Mouse (Mus musculus): ENCODE measurements around the gene Fam45a.
A peak's percentile ranks its signal among the peaks of the same experiment; 100 is the strongest.
"Not testable (repeated sequence)": the region's sequence is repeated elsewhere in the genome, so short reads cannot be mapped to it uniquely, and the experiment has no call there.

Fam45a gene

GRCm38 (mm10) chr19:60860868-60861700, 49.7 kb downstream of the Fam45a start, which contains the start of gene Sfxn4:
Gene Sfxn4 (minus strand): TSS chr19:60861479.
- peak; percentile 94 for DNase-seq

DNA sequence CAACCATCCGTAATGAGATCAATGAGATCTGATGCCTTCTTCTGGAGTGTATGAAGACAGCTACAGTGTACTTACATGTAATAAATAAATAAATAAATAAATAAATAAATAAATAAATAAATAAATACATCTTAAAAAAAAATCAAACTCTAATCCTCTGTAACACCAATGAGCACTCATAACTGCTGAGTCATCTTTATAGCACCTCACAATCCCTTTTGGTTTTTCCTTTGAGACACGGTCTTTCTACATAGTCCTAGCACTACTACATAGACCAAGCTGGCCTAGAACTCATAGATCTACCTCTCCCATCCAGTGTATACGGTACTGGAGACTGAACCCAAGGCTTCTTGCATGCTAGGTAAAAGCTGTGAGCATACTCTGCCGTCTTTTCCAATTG, 54.8 kb downstream of the Fam45a start:
- not testable (repeated sequence) for DNase-seq

DNA sequence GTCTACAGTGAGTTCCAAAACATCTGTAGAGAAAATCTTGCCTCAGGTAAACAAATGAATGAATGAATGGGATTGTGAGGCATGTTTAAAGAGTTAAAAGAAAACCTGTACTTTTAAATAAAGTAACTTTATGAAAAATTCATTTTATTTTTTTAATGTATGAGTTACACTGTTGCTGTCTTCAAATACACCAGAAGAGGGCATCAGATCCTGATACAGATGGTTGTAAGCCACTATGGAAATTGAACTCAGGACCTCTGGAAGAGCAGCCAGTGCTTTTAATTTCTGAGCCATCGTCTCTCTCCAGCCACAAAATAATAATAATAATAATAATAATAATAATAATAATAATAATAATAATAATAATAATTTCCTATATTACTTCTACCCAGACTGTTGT, 59.1 kb downstream of the Fam45a start:
- DNase-seq = no peak

- DNase-seq = no peak
Observed at GRCm38 (mm10) chr19:60871366-60871765, 60.0 kb downstream of the Fam45a start.

DNA sequence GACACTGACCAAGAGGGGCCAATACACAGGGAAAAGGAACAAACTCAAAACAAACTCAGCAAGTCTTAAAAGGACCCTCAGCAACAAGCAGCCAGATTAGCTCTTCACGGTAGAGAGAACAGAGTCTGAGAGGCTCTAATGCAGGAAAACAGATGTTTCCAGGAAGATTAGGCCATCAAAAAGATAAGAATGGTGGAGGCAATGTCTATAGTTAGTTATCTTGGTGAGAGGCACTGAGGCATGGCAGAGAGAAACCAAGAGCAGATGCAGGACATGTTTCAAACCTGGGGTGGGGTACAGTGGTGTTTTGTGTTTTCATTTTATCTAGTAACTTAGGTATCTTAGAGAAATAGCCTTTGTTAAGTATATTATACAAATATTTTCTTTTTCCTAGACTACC, 60.9 kb downstream of the Fam45a start:
- DNase-seq = no peak

DNA sequence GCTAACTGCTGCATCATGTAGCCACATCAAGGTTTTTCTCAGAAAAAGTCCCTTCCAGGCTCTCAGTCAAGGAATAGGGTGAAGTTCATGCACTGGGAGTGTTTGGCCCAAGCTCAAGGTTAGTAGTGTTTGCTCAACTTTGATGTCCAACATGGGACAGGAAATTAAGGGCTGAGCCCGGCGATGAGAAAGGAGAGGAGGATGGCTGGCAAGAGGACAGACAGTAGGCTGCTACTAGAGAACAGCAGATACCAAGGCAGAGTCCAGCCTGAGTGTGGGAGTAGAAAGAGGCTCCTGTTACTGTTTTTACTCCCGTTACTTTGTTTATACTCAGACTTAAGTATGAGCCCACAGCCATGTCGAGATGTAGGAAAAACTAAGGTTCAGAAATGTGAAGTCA, 62.1 kb downstream of the Fam45a start:
- DNase-seq = no peak

DNA sequence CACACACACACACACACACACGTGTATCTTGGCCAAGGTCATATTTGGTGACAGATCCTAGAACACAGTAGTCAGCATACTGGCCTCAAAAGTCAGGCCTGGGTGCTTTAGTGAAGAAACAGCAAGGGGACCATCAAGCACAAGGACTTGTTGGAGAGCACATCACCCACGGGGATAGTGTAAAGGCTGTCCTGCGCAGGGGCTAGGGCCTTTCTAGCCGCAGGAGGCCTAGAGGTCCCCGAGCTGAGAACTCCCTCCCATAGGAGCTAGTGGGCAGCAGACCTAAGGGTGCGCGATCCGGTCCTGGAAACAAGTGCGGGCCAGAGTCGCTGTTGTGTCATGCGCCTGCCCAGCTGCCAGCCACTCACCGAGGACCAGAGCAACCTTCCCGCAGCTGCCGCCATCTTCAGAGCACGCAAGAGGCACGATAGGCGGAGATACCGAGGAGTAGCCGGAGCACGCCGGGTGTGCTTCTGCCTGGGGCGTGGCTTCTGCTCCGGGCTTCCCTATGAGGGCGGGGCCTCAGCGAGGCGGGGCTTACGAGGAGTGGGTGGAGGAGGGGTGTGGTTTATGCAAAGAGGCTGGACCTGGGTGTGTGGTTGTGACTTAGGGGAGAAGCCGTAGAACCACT, 62.8 kb downstream of the Fam45a start, which contains the start of gene Prdx3:
Gene Prdx3, minus strand, starts transcription at position 493 of the 631 bp plus-strand sequence.
- peak; percentile 97 for DNase-seq

GRCm38 (mm10) chr19:60883129-60883528, 71.7 kb downstream of the Fam45a start:
- DNase-seq = peak; percentile 60
